Mouse (Mus musculus): Measurements from ENCODE around the gene Disp1.

The Disp1 gene

GRCm38 (mm10) chr1:183164190-183164580 is 57.1 kb downstream of the Disp1 start:
- no peak for DNase-seq (ENCODE audit: low read depth in 2 of 2, low spot score in 2 of 2)

GRCm38 (mm10) chr1:183163512-183164189 is 57.7 kb downstream of the Disp1 start:
- no peak for DNase-seq (ENCODE audit: low read depth in 2 of 2, low spot score in 2 of 2)

GRCm38 (mm10) chr1:183161057-183161456 is 60.3 kb downstream of the Disp1 start:
- DNase-seq (ENCODE audit: low read depth in 2 of 2, low spot score in 2 of 2) = no peak

GRCm38 (mm10) chr1:183160188-183160587 is 61.1 kb downstream of the Disp1 start:
- no peak for DNase-seq (ENCODE audit: low read depth in 2 of 2, low spot score in 2 of 2)

DNA sequence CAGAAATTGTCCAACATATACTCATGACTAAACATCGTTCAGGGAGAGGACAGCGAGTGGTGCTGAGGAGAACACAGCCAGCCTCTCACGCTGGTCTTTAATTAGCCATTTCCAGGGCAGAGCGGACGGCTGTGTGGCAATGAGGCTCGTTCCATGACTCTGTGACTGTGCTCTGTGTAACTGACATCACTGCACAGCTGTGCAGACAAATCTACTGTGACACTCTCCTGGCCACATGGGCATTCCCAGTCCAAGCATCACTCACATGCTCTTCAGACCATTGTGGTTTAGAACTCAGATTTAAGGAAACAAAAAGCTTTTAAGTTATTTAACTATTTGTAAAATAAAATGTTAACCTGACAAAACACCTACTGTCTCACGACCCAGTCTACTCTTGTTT is 62.1 kb downstream of the Disp1 start:
- DNase-seq (ENCODE audit: low read depth in 2 of 2, low spot score in 2 of 2) = no peak

- no peak for DNase-seq (ENCODE audit: low read depth in 2 of 2, low spot score in 2 of 2)
These were observed 65.7 kb downstream of the Disp1 start for GRCm38 (mm10) chr1:183155600-183155999.

- DNase-seq (ENCODE audit: low read depth in 2 of 2, low spot score in 2 of 2) = no peak
These were observed 66.8 kb downstream of the Disp1 start for GRCm38 (mm10) chr1:183154296-183155204.

GRCm38 (mm10) chr1:183153354-183153753 is 68.0 kb downstream of the Disp1 start:
- DNase-seq (ENCODE audit: low read depth in 2 of 2, low spot score in 2 of 2) = no peak

- DNase-seq (ENCODE audit: low read depth in 2 of 2, low spot score in 2 of 2) = no peak
These were observed 69.6 kb downstream of the Disp1 start for GRCm38 (mm10) chr1:183151510-183152319.

- DNase-seq (ENCODE audit: low read depth in 2 of 2, low spot score in 2 of 2) = no peak
These were observed 70.9 kb downstream of the Disp1 start for GRCm38 (mm10) chr1:183150379-183150840.

DNA sequence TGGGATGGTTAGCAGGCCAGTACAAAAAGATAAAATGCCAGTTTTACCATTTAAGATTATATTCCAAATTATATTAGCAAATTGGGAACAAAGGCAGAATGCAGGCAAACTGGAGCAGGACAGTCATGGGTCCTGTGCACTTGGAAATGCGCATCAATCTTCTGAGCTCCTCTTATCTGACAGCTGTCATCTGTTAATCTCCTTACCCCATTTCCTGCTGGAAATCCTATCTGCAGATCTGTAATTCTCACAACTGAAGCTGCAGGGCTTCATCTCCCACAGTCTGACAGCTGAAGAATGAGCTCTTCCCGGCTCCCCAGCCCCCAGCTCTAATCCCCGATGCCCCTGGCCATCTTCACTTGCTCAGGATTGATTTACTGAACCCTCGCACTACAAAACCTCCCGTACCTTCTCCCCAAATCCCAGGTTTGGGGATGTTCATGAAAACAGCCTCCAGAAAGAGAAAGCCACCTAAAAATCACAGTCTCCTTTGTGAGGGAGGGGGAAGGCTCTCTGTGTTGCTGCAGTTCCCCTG is 71.7 kb downstream of the Disp1 start:
- DNase-seq (ENCODE audit: low read depth in 2 of 2, low spot score in 2 of 2) = no peak

GRCm38 (mm10) chr1:183147438-183147841 is 73.9 kb downstream of the Disp1 start:
- DNase-seq (ENCODE audit: low read depth in 2 of 2, low spot score in 2 of 2) = no peak

- no peak for DNase-seq (ENCODE audit: low read depth in 2 of 2, low spot score in 2 of 2)
These were observed 74.5 kb downstream of the Disp1 start for GRCm38 (mm10) chr1:183146795-183147194.

DNA sequence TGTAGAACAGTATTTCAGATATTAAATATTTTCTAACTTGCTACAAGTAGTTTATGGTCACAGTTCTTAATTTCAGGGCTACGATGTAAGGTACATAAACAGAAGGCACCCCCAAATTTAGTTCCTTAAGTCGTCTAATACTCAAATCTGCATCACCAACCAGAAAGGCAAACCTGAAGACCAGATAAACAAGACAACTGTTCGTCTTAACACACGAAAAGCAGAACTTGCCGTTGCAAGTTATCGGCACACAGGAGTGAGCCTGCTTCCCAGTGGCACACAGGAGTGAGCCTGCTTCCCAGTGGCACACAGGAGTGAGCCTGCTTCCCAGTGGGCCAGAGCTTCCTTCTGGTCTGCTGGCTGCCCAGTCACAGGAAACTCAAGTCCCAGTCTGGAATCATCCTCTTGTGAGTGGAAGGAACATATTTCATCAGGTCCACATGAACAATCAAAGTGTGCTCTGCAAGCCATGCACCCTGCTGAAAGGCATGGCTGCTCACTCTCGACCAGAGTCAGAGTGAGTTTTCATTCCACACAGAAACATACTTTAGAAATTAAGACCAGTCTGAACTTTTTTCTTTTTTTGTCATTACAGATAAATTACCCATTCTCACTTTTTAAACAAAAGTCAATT is 75.1 kb downstream of the Disp1 start:
- DNase-seq (ENCODE audit: low read depth in 2 of 2, low spot score in 2 of 2) = no peak

DNA sequence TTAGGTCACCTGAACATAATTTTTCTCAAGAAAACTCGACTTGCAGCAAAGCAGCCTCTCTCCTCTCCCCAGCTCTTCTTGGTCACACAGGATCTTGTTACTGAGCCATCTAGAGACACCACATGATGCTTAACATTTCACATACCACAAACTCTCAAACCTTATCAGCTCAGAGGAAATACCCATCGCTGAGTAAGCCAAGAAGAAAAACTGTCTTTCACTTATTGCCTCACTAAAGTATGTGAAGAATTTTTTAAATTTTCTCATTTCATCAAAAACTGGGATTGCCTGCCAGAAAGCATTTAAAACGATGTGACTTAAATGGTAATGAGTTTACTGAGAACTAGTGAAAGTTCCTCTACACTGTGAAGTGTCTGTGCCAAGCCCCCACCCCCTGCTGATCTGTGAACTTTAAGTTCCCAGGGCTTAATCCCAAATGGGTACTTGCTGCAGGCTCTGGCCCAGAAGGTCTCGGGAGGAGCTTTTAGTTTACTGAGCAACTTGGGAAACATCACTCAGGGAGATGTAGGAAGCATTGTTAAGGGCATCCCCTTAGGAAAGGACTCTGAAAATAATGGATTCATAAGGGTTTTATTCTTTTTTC is 76.6 kb downstream of the Disp1 start:
- no peak for DNase-seq (ENCODE audit: low read depth in 2 of 2, low spot score in 2 of 2)

- no peak for DNase-seq (ENCODE audit: low read depth in 2 of 2, low spot score in 2 of 2)
These were observed 78.1 kb downstream of the Disp1 start for GRCm38 (mm10) chr1:183143246-183143645.

DNA sequence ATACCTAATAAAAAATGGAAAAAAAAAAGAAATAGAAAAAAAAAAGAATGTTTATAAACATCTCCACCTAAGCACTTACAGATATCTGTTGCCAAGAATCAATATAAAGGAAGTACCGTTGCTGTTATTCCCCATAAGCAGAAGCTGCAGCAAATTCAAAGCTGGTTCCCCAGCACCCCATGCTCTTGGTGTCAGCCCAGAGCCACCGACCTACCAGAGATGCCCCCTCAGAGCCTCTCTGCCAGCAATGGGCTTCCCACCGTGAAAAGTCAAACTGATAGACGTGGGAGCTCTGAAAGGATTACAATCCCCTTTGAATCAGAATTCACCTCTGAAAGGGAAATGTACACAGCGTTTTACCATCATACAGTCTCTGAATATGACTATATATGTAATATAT is 78.8 kb downstream of the Disp1 start:
- DNase-seq (ENCODE audit: low read depth in 2 of 2, low spot score in 2 of 2) = no peak

DNA sequence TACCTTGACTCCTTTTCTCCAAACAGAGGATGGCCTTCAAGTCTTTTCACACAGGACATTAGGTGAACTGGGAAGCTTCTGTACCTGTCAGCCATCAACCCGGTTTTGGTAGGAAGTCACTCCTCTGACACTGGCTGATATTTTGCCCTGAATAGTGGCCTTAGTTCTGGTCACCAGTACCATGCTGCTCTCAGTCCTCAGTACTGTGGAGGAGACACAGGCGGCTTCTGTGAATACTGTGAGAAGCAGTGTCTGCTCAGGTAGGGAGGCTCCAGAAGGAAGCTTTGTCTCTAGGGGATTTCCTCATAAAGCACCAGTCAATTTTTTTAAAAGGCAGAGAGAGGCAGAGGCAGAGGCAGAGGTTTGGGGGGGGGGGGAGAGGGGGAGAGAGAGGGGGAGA is 80.0 kb downstream of the Disp1 start:
- no peak for DNase-seq (ENCODE audit: low read depth in 2 of 2, low spot score in 2 of 2)

DNA sequence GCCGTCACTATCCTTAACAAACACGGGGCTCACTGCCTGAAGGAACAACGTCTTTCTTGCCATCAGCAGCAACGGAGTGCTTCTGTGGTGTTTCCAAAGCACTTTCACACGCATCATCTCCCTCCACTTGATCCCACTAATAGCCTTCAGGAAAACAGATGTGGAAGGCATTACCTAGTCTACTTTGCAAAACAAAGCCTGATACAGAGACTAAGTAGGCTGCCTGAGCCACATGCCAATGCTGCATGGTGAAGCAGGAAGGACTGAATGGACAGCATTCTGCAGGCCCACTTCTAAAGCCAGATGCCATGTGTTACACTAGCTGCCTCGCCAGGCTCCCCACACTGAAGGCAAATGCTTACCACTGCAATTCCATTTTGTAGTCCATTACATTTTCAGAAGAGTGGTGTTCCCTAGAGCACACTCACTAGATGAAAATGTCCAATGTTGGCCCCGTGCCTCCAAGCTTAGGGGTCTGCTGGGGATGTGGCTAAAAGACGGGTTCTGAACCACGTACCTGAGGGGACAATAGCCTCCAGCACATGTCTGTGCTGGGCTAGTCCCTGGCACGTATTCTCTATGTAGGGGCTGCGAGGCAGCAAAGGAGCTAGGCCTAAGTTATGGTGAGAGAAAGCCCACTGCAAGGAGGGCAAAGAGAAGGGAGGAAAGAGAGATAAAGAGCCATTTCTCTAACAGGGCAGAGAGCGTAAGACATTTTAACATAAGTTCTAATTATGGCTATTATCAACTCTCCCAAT is 80.6 kb downstream of the Disp1 start:
- no peak for DNase-seq (ENCODE audit: low read depth in 2 of 2, low spot score in 2 of 2)

- no peak for DNase-seq (ENCODE audit: low read depth in 2 of 2, low spot score in 2 of 2)
These were observed 83.2 kb downstream of the Disp1 start for GRCm38 (mm10) chr1:183138088-183138487.
